Mouse (Mus musculus): ENCODE measurements around the gene Cacna2d3. TPM values are rescaled to one million over a fixed set of nuclear protein-coding genes. Genes with fewer than 3 reads are reported as not detected.

Cacna2d3 gene
- total and polyA plus RNA-seq, 3 experiments, result not detected

DNA sequence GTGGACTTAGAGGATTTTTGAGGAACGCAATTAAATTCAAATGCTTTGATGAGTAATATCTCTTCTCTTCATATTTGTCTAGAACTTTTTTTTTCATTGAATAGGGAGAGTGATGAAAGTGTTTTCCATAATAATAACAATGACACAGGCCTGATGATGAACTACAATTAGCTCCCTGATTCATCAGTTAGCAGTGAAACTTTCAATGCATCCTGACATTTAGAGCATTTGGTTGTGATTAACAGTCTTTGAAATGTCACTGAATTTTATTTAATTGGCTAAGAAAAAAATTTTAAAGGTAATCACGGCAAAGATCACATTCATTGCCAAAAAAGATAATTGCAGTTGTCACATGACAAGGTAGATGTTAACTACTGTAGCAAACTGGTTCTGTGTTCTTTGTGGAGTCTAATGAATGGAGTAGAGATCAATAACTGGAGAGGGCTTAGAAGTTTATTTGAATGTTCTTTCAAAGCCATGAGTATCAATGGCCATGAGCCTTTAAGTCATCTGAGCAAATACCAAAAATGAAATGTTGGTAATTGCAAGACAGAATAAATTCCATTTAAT, 425.4 kb downstream of the Cacna2d3 start:
- DNase-seq (ENCODE audit: extremely low read depth), result no peak
- peaks cover 23% of the 10 kb centered on the region for H3K9me3 ChIP-seq (replicated peaks; ENCODE audit: low read length)
- H3K36me3 ChIP-seq (replicated peaks in 1 of 2; ENCODE audit: control insufficient read depth in 1 of 2, insufficient read depth in 1 of 2, low read length in 1 of 2), result no peaks in the 10 kb centered on the region
- peaks cover 0 to 4% of the 10 kb centered on the region in 2 experiments; a peak in 1 of 4 replicates for H3K4me1 ChIP-seq (ENCODE audit: control insufficient read depth in 1 of 2, insufficient read depth in 2 of 2)
- H3K27me3 ChIP-seq (replicated peaks), result no peaks in the 10 kb centered on the region
- in situ Hi-C loops (cut with MboI; ENCODE audit: low pct_ligation_motif_present, low pct_unique_long_range_greater_than_20kb, low sequenced_read_pairs), result no loop called here
- H3K9ac ChIP-seq (ENCODE audit: insufficient read depth, low read depth), result no peak overlapping the region
- H3K4me3 ChIP-seq (replicated peaks in 1 of 3; ENCODE audit: low read depth in 2 of 3, low read length in 2 of 3, poor library complexity in 1 of 3), result no peak overlapping the region
- TF ChIP-seq ETS1 (conservative IDR thresholded peaks at IDR 0.05; ENCODE audit: low read depth, low read length), result no peak
- no peak for TF ChIP-seq ZC3H11A (IDR thresholded peaks at IDR 0.05; ENCODE audit: low read depth, low read length)
- no peak for TF ChIP-seq JUND (conservative IDR thresholded peaks at IDR 0.05; ENCODE audit: low read depth, low read length)
- TF ChIP-seq USF2 (conservative IDR thresholded peaks at IDR 0.05; ENCODE audit: low read depth, low read length), result no peak
- TF ChIP-seq E2F4 (IDR thresholded peaks at IDR 0.05; ENCODE audit: insufficient replicate concordance, low read depth, low read length), result no peak
- TF ChIP-seq USF1 (IDR thresholded peaks at IDR 0.05; ENCODE audit: low read depth, low read length), result no peak
- no peak for TF ChIP-seq GABPA (IDR thresholded peaks at IDR 0.05; ENCODE audit: insufficient replicate concordance, low read depth, low read length)
- TF ChIP-seq SIN3A (IDR thresholded peaks at IDR 0.05; ENCODE audit: low read length), result no peak
- no peak for TF ChIP-seq HCFC1 (IDR thresholded peaks at IDR 0.05; ENCODE audit: low read depth, low read length)
- TF ChIP-seq IRF4 (IDR thresholded peaks at IDR 0.05; ENCODE audit: low read depth, low read length), result no peak
- no peak for TF ChIP-seq MAX (IDR thresholded peaks at IDR 0.05; ENCODE audit: low read length)
- TF ChIP-seq ZNF384 (IDR thresholded peaks at IDR 0.05; ENCODE audit: low read depth, low read length), result no peak
- no peak for TF ChIP-seq MYC (IDR thresholded peaks at IDR 0.05; ENCODE audit: low read depth, low read length)
- no peak for TF ChIP-seq TBP (conservative IDR thresholded peaks at IDR 0.05; ENCODE audit: low read depth, low read length)
- no peak for TF ChIP-seq MAZ (IDR thresholded peaks at IDR 0.05; ENCODE audit: low read depth, low read length)
- TF ChIP-seq ZMIZ1 (IDR thresholded peaks at IDR 0.05; ENCODE audit: low read depth, low read length), result no peak
- TF ChIP-seq TCF12 (IDR thresholded peaks at IDR 0.05; ENCODE audit: low read depth, low read length), result no peak
- TF ChIP-seq POLR2A (IDR thresholded peaks at IDR 0.05; ENCODE audit: low read depth, low read length), result no peak
- TF ChIP-seq SMC3 (IDR thresholded peaks at IDR 0.05; ENCODE audit: low read depth, low read length), result no peak
- TF ChIP-seq ZKSCAN1 (IDR thresholded peaks at IDR 0.05; ENCODE audit: borderline replicate concordance, low read depth, low read length), result no peak
- H3K27ac ChIP-seq (ENCODE audit: insufficient read depth, low read depth), result no peak overlapping the region
- no peak overlapping the region for H3K4me2 ChIP-seq (ENCODE audit: insufficient read depth, low read depth, poor library complexity, severe bottlenecking)
- dilution Hi-C loops (cut with MboI; ENCODE audit: extremely low pct_ligation_motif_present, extremely low pct_unique_long_range_greater_than_20kb, low sequenced_read_pairs), result no loop called here
- no peaks in the 10 kb centered on the region for H3K79me2 ChIP-seq (replicated peaks; ENCODE audit: control insufficient read depth, extremely low read depth, insufficient read depth, poor library complexity, severe bottlenecking)

GRCm38 (mm10) chr14:29278901-29279300, 442.8 kb downstream of the Cacna2d3 start:
- Histone ChIP-seq H3K36me3 (replicated peaks in 1 of 2; ENCODE audit: control insufficient read depth in 1 of 2, insufficient read depth in 1 of 2, low read length in 1 of 2) (no peaks in the 10 kb centered on the region), H3K79me2 (replicated peaks; ENCODE audit: control insufficient read depth, extremely low read depth, insufficient read depth, poor library complexity, severe bottlenecking) (no peaks in the 10 kb centered on the region), H3K4me3 (replicated peaks in 1 of 3; ENCODE audit: low read depth in 2 of 3, low read length in 2 of 3, poor library complexity in 1 of 3) (no peak overlapping the region), H3K27me3 (replicated peaks) (no peaks in the 10 kb centered on the region), H3K27ac (ENCODE audit: insufficient read depth, low read depth) (no peak overlapping the region), H3K9ac (ENCODE audit: insufficient read depth, low read depth) (no peak overlapping the region), H3K9me3 (replicated peaks; ENCODE audit: low read length) (peaks cover 43% of the 10 kb centered on the region), H3K4me1 (ENCODE audit: control insufficient read depth in 1 of 2, insufficient read depth in 2 of 2) (no peaks in the 10 kb centered on the region), H3K4me2 (ENCODE audit: insufficient read depth, low read depth, poor library complexity, severe bottlenecking) (no peak overlapping the region)
- TF ChIP-seq USF2 (conservative IDR thresholded peaks at IDR 0.05; ENCODE audit: low read depth, low read length) (no peak), NRF1 (IDR thresholded peaks at IDR 0.05; ENCODE audit: low read depth, low read length) (no peak), MEF2A (IDR thresholded peaks at IDR 0.05; ENCODE audit: borderline replicate concordance, low read depth, low read length) (no peak), MYC (IDR thresholded peaks at IDR 0.05; ENCODE audit: low read depth, low read length) (no peak), ZNF384 (IDR thresholded peaks at IDR 0.05; ENCODE audit: low read depth, low read length) (no peak), ETS1 (conservative IDR thresholded peaks at IDR 0.05; ENCODE audit: low read depth, low read length) (no peak), SIN3A (IDR thresholded peaks at IDR 0.05; ENCODE audit: low read length) (no peak), USF1 (IDR thresholded peaks at IDR 0.05; ENCODE audit: low read depth, low read length) (no peak), MAX (IDR thresholded peaks at IDR 0.05; ENCODE audit: low read length) (no peak), ZKSCAN1 (IDR thresholded peaks at IDR 0.05; ENCODE audit: borderline replicate concordance, low read depth, low read length) (no peak), POLR2AphosphoS2 (IDR thresholded peaks at IDR 0.05; ENCODE audit: low read depth, low read length) (no peak), CHD1 (IDR thresholded peaks at IDR 0.05; ENCODE audit: low read depth, low read length) (no peak), SMC3 (IDR thresholded peaks at IDR 0.05; ENCODE audit: low read depth, low read length) (no peak), IRF4 (IDR thresholded peaks at IDR 0.05; ENCODE audit: low read depth, low read length) (no peak), TCF12 (IDR thresholded peaks at IDR 0.05; ENCODE audit: low read depth, low read length) (no peak), NELFE (IDR thresholded peaks at IDR 0.05; ENCODE audit: low read depth, low read length) (no peak), JUND (conservative IDR thresholded peaks at IDR 0.05; ENCODE audit: low read depth, low read length) (no peak), GABPA (IDR thresholded peaks at IDR 0.05; ENCODE audit: insufficient replicate concordance, low read depth, low read length) (no peak)
- no peak for DNase-seq (ENCODE audit: extremely low read depth)
- dilution Hi-C loops (cut with MboI; ENCODE audit: extremely low pct_ligation_motif_present, extremely low pct_unique_long_range_greater_than_20kb, low sequenced_read_pairs) (no loop called here), in situ Hi-C loops (cut with MboI; ENCODE audit: low pct_ligation_motif_present, low pct_unique_long_range_greater_than_20kb, low sequenced_read_pairs) (no loop called here)

All from CH12.LX (cell line).